Mouse (Mus musculus) cerebellum, adult 2 months (tissue): ENCODE data around the gene Wdfy1. TPM values are rescaled to one million over a fixed set of nuclear protein-coding genes. Genes with fewer than 3 reads are reported as not detected.

ENCODE experiments used
- DNase-seq, 2 experiments: peaks; one replicate each; pipeline ENCODE4 v3.0.0; 2021
- H3K27ac ChIP-seq: fragments of 200-500 bp; 2 replicates; pipeline ENCODE4 v1.5.1; 2012; ENCODE audit warnings: low read length, control low read depth, inconsistent platforms; ENCODE audit not compliant: insufficient read depth
- H3K27me3 ChIP-seq: fragments of 200-500 bp; 2 replicates; pipeline ENCODE4 v1.6.1; 2012; ENCODE audit warnings: inconsistent platforms, mild to moderate bottlenecking, low read length, moderate library complexity; ENCODE audit not compliant: control insufficient read depth, insufficient read depth
- H3K4me1 ChIP-seq: fragments of 200-500 bp; 2 replicates; pipeline ENCODE4 v1.6.1; 2011; ENCODE audit warnings: low read length; ENCODE audit not compliant: control insufficient read depth, insufficient read depth
- H3K4me3 ChIP-seq: fragments of 200-500 bp; replicated peaks from 2 replicates; pipeline ENCODE3; 2011; ENCODE audit warnings: mild to moderate bottlenecking, low read depth, low read length, control low read depth; ENCODE audit not compliant: insufficient read depth
- CTCF ChIP-seq: fragments of 200-500 bp; IDR thresholded peaks from 2 replicates; pipeline ENCODE4 v1.5.1; 2011; ENCODE audit warnings: low read depth, mild to moderate bottlenecking, control low read depth, low read length, moderate library complexity, borderline replicate concordance; ENCODE audit not compliant: insufficient read depth
- POLR2A ChIP-seq: fragments of 200-500 bp; IDR thresholded peaks from 2 replicates; pipeline ENCODE4 v1.6.1; 2011; ENCODE audit warnings: low read length, control low read depth, borderline replicate concordance; ENCODE audit not compliant: insufficient read depth
- WGBS: fragments of 180-500 bp; shearing (Covaris S2); methylation state at CpG from one replicate; pipeline ENCODE4 v1.1.7; 2018; 5-methylcytosine and 5-hydroxymethylcytosine counted together
- polyA plus RNA-seq: library from polyadenylated mRNA; depleted of rRNA; stranded (reverse); fragments of >200 nt; gene quantifications from 2 replicates; pipeline ENCODE4 v1.2.3, GENCODE M21; 2012

The Wdfy1 gene
- polyA plus RNA-seq, 1 experiment = 29.9 TPM

DNA sequence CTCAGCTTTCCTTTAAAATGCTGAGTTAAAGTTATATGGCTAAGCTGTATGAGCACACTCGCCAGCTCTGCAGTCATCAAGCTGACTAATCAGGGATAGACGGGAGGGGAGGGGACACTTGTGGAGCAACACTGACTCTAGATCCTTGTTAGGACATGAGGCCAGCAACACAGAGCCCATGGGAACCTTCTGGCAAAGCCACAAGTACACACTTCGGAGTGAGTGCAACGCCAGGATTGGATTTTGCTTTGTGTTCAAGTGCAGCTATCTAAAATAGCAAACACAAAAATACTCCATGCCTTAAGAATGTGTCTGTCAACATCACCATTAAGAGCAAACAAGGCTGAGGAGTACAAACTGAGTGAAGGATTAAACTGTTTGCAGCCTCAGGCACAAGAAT is 29.9 kb downstream of the Wdfy1 start:
- Histone ChIP-seq H3K27ac (no peak overlapping the region), H3K4me1 (no peaks in the 10 kb centered on the region), H3K4me3 (no peak overlapping the region), H3K27me3 (no peaks in the 10 kb centered on the region)
- TF ChIP-seq POLR2A (no peak), CTCF (no peak)
- no peak for DNase-seq
- WGBS = 59% methylated on average over 4 of the region's 4 CpGs

GRCm38 (mm10) chr1:79743385-79743784 is 32.6 kb downstream of the Wdfy1 start:
- no peak overlapping the region for H3K27ac ChIP-seq
- DNase-seq = no peak
- 94% methylated on average over 1 of the region's 1 CpGs for WGBS
- TF ChIP-seq CTCF = no peak
- TF ChIP-seq POLR2A = no peak
- H3K4me3 ChIP-seq = no peak overlapping the region
- no peaks in the 10 kb centered on the region for H3K27me3 ChIP-seq
- no peaks in the 10 kb centered on the region for H3K4me1 ChIP-seq

DNA sequence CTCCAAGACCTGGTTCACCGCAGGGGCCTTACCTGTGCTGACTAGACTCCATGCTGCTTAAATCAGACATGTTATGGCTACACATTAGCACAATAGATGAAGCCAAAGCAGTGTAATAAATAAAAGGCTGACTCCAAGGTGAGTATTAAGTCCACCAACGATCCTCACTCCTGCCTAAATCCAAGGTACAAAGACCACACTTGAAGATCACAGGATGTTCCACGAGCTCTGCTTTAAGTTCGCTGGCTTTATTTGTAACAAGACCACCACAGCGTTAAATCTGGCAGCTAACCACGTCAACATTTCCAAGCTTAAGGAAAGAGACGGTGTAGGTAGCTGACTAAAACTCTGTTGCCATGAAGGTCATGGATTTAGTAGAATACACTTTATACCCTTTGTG is 33.0 kb downstream of the Wdfy1 start:
- no peaks in the 10 kb centered on the region for H3K27me3 ChIP-seq
- WGBS = 86% methylated on average over 7 of the region's 7 CpGs
- DNase-seq = no peak
- no peak overlapping the region for H3K27ac ChIP-seq
- TF ChIP-seq POLR2A (no peak), CTCF (no peak)
- no peak overlapping the region for H3K4me3 ChIP-seq
- H3K4me1 ChIP-seq = no peaks in the 10 kb centered on the region

DNA sequence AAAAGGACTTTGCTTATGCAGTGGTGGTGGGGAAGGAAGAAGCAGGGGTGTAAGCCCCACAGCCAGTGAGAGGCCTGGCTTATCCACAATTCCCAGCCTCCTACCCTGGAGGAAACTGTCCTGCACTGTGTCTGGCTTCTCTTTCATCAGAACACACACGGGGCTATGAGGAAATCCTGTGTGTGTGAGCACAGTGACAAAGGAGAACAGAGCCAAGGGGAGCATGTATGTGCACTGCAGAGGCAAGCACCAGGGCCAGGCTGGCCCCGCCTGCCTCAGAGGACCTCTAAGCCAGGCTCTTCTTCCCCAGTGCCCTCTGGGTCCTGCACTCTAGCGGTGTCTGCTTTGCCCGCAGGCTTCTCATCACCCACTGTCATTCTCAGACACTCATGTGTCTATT is 34.9 kb downstream of the Wdfy1 start:
- Histone ChIP-seq H3K4me3 (no peak overlapping the region), H3K27ac (no peak overlapping the region), H3K4me1 (no peaks in the 10 kb centered on the region), H3K27me3 (no peaks in the 10 kb centered on the region)
- DNase-seq = no peak
- TF ChIP-seq CTCF (no peak), POLR2A (no peak)
- WGBS = 66% methylated on average over 4 of the region's 4 CpGs

DNA sequence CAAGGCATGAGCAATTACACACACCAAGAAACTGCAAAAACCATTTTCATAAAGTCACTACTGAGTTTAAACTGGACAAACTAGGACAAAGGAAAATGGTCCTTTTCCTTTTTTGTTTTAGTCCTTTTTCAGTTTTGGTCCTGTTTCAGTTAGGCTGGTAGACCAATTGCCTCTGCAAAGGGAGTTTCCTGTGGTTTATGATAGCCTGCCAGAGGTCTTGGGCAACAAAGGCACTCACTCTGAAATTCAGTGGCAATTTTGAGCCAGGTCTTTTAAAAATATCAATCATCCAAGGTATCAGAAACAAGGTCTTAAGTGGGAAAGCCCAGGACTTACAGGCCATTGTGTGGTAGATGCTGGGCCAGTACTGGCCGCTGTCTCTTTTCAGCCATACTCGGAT is 36.2 kb downstream of the Wdfy1 start:
- no peaks in the 10 kb centered on the region for H3K27me3 ChIP-seq
- no peak for DNase-seq
- 95% methylated on average over 2 of the region's 2 CpGs for WGBS

GRCm38 (mm10) chr1:79736408-79736807 is 39.5 kb downstream of the Wdfy1 start:
- Histone ChIP-seq H3K4me1 (no peaks in the 10 kb centered on the region), H3K27me3 (no peaks in the 10 kb centered on the region), H3K27ac (no peak overlapping the region), H3K4me3 (no peak overlapping the region)
- 98% methylated on average over 3 of the region's 3 CpGs for WGBS
- TF ChIP-seq POLR2A (no peak), CTCF (no peak)
- DNase-seq = no peak

More for the DNA sequence above, 36.2 kb downstream of the Wdfy1 start:
- TF ChIP-seq CTCF = no peak
- no peak for TF ChIP-seq POLR2A
- Histone ChIP-seq H3K4me3 (no peak overlapping the region), H3K27ac (no peak overlapping the region), H3K4me1 (no peaks in the 10 kb centered on the region)

DNA sequence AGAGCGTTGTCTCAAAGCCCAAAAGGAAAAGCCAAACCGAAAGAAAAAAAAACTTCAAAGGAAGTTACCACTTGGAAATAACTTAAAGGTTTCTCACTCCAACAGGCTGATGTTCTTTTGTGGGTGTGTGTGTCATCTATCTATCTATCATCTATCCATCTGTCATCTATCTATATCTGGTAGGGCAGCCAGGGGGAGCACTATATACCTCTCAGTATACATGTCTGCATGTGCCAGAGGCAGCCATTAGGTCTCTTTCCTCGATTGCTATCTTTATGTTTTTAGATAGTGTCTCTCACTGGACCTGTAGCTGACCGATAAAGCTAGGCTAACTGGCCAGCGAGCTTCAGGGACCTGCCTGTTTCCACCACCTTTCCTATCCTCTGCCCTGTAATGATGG is 41.1 kb downstream of the Wdfy1 start:
- Histone ChIP-seq H3K4me1 (no peaks in the 10 kb centered on the region), H3K27me3 (no peaks in the 10 kb centered on the region), H3K4me3 (no peak overlapping the region), H3K27ac (no peak overlapping the region)
- WGBS = 81% methylated on average over 5 of the region's 5 CpGs
- no peak for TF ChIP-seq POLR2A
- TF ChIP-seq CTCF = no peak
- no peak for DNase-seq

GRCm38 (mm10) chr1:79714152-79714923 is 61.6 kb downstream of the Wdfy1 start:
- no peak for TF ChIP-seq CTCF
- DNase-seq = no peak
- Histone ChIP-seq H3K27me3 (no peaks in the 10 kb centered on the region), H3K4me1 (no peaks in the 10 kb centered on the region; the same call in 1 of the 2 replicates), H3K27ac (no peak overlapping the region), H3K4me3 (no peak overlapping the region)
- WGBS = 82% methylated on average over 13 of the region's 13 CpGs
